Mouse (Mus musculus) kidney, embryonic 14.5 days (tissue): Measurements from ENCODE around the gene Chrnd. TPM values are rescaled to one million over a fixed set of nuclear protein-coding genes. Genes with fewer than 3 reads are reported as not detected.

ENCODE experiments used
- ATAC-seq: fragments of 200-750 bp; cut with Nextera tagmentation; 2 replicates; pipeline ENCODE4 v1.8.0; 2017; ENCODE audit warnings: moderate number of reproducible peaks, mild to moderate bottlenecking, moderate TSS enrichment, moderate library complexity; ENCODE audit not compliant: low FRiP score, low TSS enrichment
- H3K27ac ChIP-seq: fragments of 300-500 bp; sonication (generic); 2 replicates; pipeline ENCODE4 v1.5.1; 2014; ENCODE audit warnings: low read depth, mild to moderate bottlenecking, low read length, moderate library complexity, mixed read lengths
- H3K27me3 ChIP-seq: fragments of 300-500 bp; sonication (generic); 2 replicates; pipeline ENCODE4 v1.6.1; 2014; ENCODE audit warnings: mild to moderate bottlenecking, low read length; ENCODE audit not compliant: control insufficient read depth, insufficient read depth
- H3K36me3 ChIP-seq: fragments of 300-500 bp; sonication (generic); 2 replicates; pipeline ENCODE4 v1.6.1; 2014; ENCODE audit warnings: low read length, mixed read lengths; ENCODE audit not compliant: control insufficient read depth, insufficient read depth
- H3K4me1 ChIP-seq: fragments of 300-500 bp; sonication (generic); 2 replicates; pipeline ENCODE4 v1.6.1; 2014; ENCODE audit warnings: low read length, mixed read lengths; ENCODE audit not compliant: control insufficient read depth, insufficient read depth
- H3K4me2 ChIP-seq: fragments of 300-500 bp; sonication (generic); replicated peaks from 2 replicates; pipeline ENCODE4 v1.6.1; 2014; ENCODE audit warnings: low read depth, mild to moderate bottlenecking, low read length
- H3K4me3 ChIP-seq: fragments of 300-500 bp; sonication (generic); 2 replicates; pipeline ENCODE4 v1.5.1; 2014; ENCODE audit warnings: mild to moderate bottlenecking, low read length
- H3K9ac ChIP-seq: fragments of 300-500 bp; sonication (generic); 2 replicates; pipeline ENCODE4 v1.6.1; 2014; ENCODE audit warnings: low read depth, mild to moderate bottlenecking, low read length, moderate library complexity
- H3K9me3 ChIP-seq: fragments of 300-500 bp; sonication (generic); 2 replicates; pipeline ENCODE4 v1.6.1; 2016; ENCODE audit warnings: low read length; ENCODE audit not compliant: control insufficient read depth
- WGBS: fragments of 180-500 bp; shearing (Covaris S2); extraction: QIAGEN DNeasy Blood & Tissue Kit; methylation state at CpG from one replicate; pipeline ENCODE4 v1.1.7; 2014; 5-methylcytosine and 5-hydroxymethylcytosine counted together
- polyA plus RNA-seq: library from polyadenylated mRNA; unstranded; fragments of >200 nt; fragmentation: Nextera tagmentation; extraction: Ambion mirVana; gene quantifications from 2 replicates; pipeline ENCODE4 v1.2.1, GENCODE M21; 2014

Gene Chrnd
- polyA plus RNA-seq, 1 experiment from 2014 or later, result 0.62 TPM

DNA sequence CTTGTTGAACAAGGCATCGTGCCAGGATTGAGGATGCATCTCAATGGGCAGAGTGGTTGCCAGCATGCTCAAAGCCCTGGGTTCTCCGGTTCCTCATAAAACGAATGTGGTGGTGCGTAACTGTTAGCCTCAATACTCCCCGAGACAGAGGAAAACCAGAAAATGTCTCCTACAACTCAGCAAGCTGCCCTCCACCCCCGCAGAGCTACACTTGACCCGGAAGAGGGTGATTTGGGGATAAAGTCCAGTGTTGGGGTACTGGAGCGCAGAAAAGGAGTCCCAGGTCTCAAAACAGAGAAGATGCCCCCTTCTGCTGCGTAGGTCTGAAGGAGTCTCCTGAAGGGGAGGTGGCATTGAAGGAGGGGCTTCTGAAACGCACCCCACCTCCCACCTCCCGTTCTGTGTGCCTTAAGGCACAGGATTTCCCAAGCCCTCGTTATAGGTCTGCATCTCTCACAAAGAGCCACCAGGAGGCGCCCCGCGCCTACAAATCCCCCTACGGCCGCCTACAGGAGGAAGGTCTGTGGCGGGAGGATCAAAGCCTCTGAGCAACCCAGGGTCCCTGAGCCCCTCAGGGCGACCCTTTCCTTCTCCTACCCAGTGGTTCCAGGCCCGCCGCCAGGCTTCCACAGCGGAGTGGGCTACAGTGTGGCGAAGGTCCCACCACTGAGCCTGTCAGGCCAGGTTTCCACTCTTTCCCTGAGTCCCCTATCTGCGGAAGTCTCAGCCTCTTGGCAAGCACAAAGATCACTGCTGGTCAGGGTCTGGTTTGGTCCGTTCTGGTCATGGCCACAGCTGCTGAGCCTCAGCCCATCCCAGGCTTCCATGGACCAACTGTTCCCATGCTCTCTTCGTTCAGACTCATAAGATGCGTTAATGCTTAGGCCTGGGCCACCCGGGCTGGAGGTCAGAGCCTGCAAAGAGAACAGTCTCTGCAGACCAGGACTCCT is 16.1 kb upstream of the Chrnd start:
- peaks cover 23% of the 10 kb centered on the region for H3K27me3 ChIP-seq
- H3K9me3 ChIP-seq, result no peaks in the 10 kb centered on the region
- no peaks in the 10 kb centered on the region for H3K36me3 ChIP-seq
- H3K9ac ChIP-seq, result no peak overlapping the region
- peaks cover 27% of the 10 kb centered on the region for H3K4me1 ChIP-seq
- peak; percentile 36 for ATAC-seq
- no peak overlapping the region for H3K27ac ChIP-seq
- 0 out of 2 replicates have a peak overlapping the region, but pooled peaks have one; percentile 15 for H3K4me2 ChIP-seq
- 20% methylated on average over 28 of the region's 28 CpGs for WGBS
- no peak overlapping the region for H3K4me3 ChIP-seq

DNA sequence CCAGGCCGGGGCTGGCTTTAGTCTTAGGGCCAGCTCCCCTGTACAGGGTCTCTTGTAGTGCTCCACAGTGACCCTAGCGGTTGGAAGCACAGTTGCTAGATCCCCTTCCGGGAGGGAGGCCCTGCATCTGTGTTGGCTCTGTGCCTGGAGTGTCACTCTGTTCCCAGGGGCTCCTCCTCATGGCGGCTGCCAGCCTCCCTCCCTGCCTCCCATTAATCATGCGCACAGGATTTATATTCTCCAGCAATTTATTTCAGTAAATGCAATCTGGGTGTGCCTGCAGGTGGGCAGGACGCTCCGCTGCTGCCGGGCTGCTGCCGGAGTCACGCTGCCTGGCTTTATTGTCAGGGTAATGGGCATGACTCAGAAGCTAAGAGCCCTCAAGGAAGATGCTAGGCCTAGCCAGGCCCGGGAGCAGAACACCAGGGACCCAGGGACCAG is 14.5 kb upstream of the Chrnd start:
- H3K4me1 ChIP-seq, result peaks cover 18% of the 10 kb centered on the region
- peaks cover 8% of the 10 kb centered on the region for H3K27me3 ChIP-seq
- no peak overlapping the region for H3K4me3 ChIP-seq
- H3K9ac ChIP-seq, result no peak overlapping the region
- H3K27ac ChIP-seq, result no peak overlapping the region
- no peaks in the 10 kb centered on the region for H3K36me3 ChIP-seq
- WGBS, result 4% methylated on average over 11 of the region's 11 CpGs
- H3K9me3 ChIP-seq, result no peaks in the 10 kb centered on the region
- ATAC-seq, result peak; percentile 92
- peak overlapping the region; percentile 13 for H3K4me2 ChIP-seq

DNA sequence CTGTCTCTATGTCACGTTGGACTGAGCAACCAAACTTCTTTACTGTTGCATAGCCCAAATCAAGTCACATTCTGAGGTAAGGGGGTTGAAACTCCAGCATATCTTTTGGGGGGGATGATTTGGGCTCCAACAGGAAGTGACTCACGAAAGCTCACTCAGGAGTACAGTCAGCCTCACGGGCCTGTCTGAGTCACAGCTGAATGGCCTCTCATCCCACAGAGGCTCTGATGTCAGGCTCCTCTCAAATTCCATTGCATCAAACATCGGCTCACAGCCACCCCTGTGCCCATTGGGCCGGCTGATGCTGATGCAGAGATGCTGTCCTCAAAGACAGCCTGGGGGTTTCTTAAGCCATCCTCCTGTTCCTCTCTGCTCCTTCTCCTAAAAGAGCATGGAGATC is 9.5 kb upstream of the Chrnd start:
- ATAC-seq, result no peak
- Histone ChIP-seq H3K27ac (no peak overlapping the region), H3K9me3 (no peaks in the 10 kb centered on the region), H3K27me3 (peaks cover 39% of the 10 kb centered on the region), H3K36me3 (no peaks in the 10 kb centered on the region), H3K4me3 (no peak overlapping the region), H3K9ac (no peak overlapping the region), H3K4me1 (peaks cover 3% of the 10 kb centered on the region; the same call in 1 of the 2 replicates), H3K4me2 (no peak overlapping the region)
- WGBS, result 31% methylated on average over 5 of the region's 5 CpGs

DNA sequence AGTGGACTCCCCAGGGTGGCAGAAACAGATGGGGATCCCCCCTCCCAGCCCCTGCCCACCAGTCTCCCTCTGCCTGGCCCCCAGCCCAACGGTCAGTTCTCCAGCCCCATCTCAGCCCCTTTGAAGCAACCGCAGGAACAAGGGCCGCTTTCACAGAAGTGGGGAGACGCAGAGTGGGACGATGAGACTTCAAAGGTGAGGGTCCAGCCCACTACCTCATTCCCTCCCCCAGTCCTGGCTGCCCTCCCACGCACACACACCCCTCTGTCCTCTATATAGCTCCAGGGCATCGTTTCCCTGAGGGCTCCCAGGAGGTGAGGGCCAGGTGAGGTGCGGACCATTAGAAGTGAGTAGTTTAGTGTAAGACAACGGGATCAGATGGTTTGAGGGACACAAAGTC is 7.4 kb upstream of the Chrnd start, which contains the start of gene Prss56:
TSS of gene Prss56 (plus strand) at position 301 of the 400 bp plus-strand sequence.
- Histone ChIP-seq H3K9ac (no peak within 1 kb of the TSS), H3K36me3 (no peaks in the 10 kb centered on the region), H3K27me3 (peaks cover 57% of the 10 kb centered on the region), H3K9me3 (no peaks in the 10 kb centered on the region), H3K27ac (no peak within 1 kb of the TSS), H3K4me1 (peaks cover 8% of the 10 kb centered on the region; the same call in 1 of the 2 replicates), H3K4me3 (no peak within 1 kb of the TSS), H3K4me2 (no peak within 1 kb of the TSS)
- 20% methylated on average over 9 of the region's 9 CpGs for WGBS
- ATAC-seq, result no peak

DNA sequence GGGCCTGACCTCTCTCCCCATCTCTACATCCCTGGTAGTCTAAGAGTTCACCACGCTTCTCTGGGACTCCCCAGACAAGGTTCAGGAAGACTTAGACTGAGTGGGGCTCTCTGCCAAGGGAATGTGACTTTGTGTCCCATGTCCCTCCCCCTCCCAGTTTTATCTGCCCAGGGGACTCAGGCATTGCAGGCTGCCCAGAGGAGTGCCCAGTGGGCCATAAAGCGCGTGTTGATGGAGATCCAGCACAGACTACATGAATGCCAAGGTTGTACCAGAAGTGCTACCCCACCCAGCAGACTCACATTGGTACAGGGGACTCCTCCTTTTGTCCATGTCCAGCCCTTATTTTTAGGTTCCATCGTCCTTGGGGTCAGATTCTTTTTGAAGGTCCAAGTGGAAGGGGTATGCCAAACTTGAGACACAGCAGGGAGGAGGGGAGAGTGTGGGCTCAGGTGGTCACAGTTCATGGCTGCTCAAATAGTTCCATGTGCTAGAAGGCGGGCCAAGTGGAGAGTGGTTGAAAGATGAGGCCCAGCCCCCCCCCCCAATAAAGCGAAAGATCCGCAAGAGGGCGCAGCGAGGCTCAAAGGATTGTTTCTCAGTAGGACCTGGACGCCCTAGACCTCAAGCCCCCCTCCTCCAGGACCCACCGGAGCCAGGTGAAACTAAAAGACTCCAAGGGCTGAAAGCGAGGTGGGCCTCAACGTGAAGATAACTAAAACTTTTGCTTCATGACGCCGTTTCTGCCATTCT is 6.2 kb upstream of the Chrnd start:
- peak overlapping the region; percentile 21; the same call in 1 of the 2 replicates for H3K4me2 ChIP-seq

DNA sequence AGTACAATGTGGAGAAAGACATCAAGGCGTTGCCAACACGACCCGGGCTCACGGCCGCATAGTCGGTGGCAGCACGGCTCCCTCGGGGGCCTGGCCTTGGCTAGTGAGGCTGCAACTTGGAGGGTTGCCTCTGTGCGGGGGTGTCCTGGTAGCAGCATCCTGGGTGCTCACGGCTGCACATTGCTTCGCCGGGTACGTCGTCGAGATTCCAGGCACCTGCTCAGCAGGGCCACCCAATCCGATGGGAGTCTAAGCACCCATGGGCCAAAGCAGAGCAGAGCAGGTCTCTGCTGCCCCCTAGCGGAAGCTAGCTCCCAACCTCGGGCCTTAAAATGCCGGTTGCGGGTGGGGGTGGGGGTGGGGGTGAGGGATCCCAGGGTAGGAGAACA is 5.7 kb upstream of the Chrnd start:
- H3K27me3 ChIP-seq, result peaks cover 57% of the 10 kb centered on the region
- H3K4me3 ChIP-seq, result no peak overlapping the region
- ATAC-seq, result peak; percentile 21; the same call in 1 of the 2 replicates

More for the DNA sequence above, 6.2 kb upstream of the Chrnd start:
- Histone ChIP-seq H3K27ac (no peak overlapping the region), H3K4me3 (no peak overlapping the region), H3K9ac (no peak overlapping the region), H3K4me1 (peaks cover 8% of the 10 kb centered on the region; the same call in 1 of the 2 replicates), H3K27me3 (peaks cover 57% of the 10 kb centered on the region), H3K9me3 (no peaks in the 10 kb centered on the region), H3K36me3 (no peaks in the 10 kb centered on the region)
- WGBS, result 34% methylated on average over 15 of the region's 15 CpGs
- ATAC-seq, result no peak

DNA sequence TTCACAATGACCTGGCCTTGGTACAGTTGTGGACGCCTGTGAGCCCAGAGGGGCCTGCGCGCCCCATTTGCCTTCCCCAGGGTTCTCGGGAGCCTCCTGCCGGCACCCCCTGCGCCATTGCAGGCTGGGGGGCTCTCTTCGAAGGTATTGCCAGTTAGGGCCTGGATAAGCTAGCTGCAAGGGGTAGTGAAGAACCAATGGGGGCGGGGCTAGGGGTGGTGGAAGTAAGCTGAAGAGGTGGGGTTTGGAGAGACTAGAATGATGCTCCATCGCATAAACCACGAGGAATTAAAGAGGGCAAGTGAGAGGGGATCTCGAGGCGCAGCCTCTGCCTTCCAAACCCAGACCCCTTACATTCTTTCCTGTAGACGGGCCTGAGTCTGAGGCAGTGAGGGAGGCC is 4.9 kb upstream of the Chrnd start:
- H3K27me3 ChIP-seq, result peaks cover 57% of the 10 kb centered on the region
- H3K4me1 ChIP-seq, result peaks cover 8% of the 10 kb centered on the region; the same call in 1 of the 2 replicates
- WGBS, result 15% methylated on average over 13 of the region's 13 CpGs
- no peak overlapping the region for H3K4me2 ChIP-seq
- no peaks in the 10 kb centered on the region for H3K36me3 ChIP-seq
- no peak for ATAC-seq
- no peak overlapping the region for H3K9ac ChIP-seq
- H3K27ac ChIP-seq, result no peak overlapping the region
- H3K9me3 ChIP-seq, result no peaks in the 10 kb centered on the region
- H3K4me3 ChIP-seq, result no peak overlapping the region

More for the DNA sequence above, 5.7 kb upstream of the Chrnd start:
- Histone ChIP-seq H3K4me2 (peak overlapping the region; percentile 21; the same call in 1 of the 2 replicates), H3K9ac (no peak overlapping the region), H3K9me3 (no peaks in the 10 kb centered on the region), H3K4me1 (peaks cover 8% of the 10 kb centered on the region; the same call in 1 of the 2 replicates), H3K27ac (no peak overlapping the region), H3K36me3 (no peaks in the 10 kb centered on the region)
- WGBS, result 14% methylated on average over 20 of the region's 20 CpGs

DNA sequence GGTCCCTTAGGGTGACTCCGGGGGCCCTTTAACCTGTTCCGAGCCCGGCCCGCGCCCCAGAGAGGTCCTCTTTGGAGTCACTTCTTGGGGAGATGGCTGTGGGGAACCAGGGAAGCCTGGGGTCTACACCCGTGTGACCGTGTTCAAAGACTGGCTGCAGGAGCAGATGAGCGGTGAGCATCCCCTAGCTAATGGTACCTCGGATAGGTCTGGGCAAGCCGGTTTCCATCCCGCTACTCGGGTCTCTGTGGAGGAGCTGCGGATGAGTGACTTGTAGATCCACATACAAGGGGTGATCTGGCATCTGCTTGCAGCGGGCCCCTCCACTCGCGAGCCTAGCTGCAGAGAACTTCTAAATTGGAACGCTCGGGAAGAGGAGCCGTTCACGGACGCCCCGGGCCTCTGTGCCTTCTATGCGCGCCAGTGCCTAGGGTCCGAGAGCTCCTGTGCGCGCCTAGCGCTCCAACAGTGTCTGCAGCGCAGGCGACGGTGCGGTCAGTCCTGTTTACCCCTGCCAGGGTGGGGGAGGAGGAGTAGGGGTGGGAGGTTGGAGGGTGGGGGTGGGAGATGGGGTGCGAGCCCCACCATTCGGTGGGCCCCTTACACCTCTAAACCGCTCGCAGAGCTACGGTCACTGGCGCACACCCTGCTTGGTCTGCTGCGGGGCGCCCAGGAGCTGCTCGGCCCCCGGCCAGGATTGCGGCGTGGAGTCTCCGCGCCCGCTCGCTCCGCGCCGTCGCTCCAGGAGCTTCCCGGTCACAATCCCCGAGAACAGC is 4.0 kb upstream of the Chrnd start:
- WGBS, result 1% methylated on average over 51 of the region's 54 CpGs
- H3K9me3 ChIP-seq, result no peaks in the 10 kb centered on the region
- no peak overlapping the region for H3K27ac ChIP-seq
- H3K4me1 ChIP-seq, result peaks cover 8% of the 10 kb centered on the region; the same call in 1 of the 2 replicates
- H3K27me3 ChIP-seq, result peaks cover 50% of the 10 kb centered on the region
- no peaks in the 10 kb centered on the region for H3K36me3 ChIP-seq
- ATAC-seq, result peak; percentile 47
- H3K4me2 ChIP-seq, result peak overlapping the region; percentile 88
- peak overlapping the region; percentile 51 for H3K4me3 ChIP-seq
- peak overlapping the region; percentile 50; the same call in 1 of the 2 replicates for H3K9ac ChIP-seq
